Mouse (Mus musculus) yolk sac, embryonic 10.5 days (tissue): ENCODE measurements around the gene Foxa1.

Experiments used
- DNase-seq: peaks from one replicate; pipeline ENCODE4 v3.0.0-alpha.2; 2017; ENCODE audit warnings: low spot score

Gene Foxa1

GRCm38 (mm10) chr12:57546415-57547201, at the start of gene Foxa1:
TSS of gene Foxa1 (minus strand) at chr12:57546916.
- peak; percentile 40 for DNase-seq

- peak; percentile 35 for DNase-seq
Observed at GRCm38 (mm10) chr12:57575931-57576628, 29.4 kb upstream of the Foxa1 start.

- DNase-seq: no peak
Observed at GRCm38 (mm10) chr12:57572415-57572814, 25.7 kb upstream of the Foxa1 start.

GRCm38 (mm10) chr12:57571773-57572172, 25.1 kb upstream of the Foxa1 start:
- no peak for DNase-seq

GRCm38 (mm10) chr12:57563909-57564308, 17.2 kb upstream of the Foxa1 start, which contains the start of gene Ttc6:
TSS of gene Ttc6 (plus strand) at chr12:57564113.
- DNase-seq: no peak

GRCm38 (mm10) chr12:57554091-57554490, 7.4 kb upstream of the Foxa1 start:
- DNase-seq: no peak

- no peak for DNase-seq
Observed at GRCm38 (mm10) chr12:57552286-57552685, 5.6 kb upstream of the Foxa1 start.

- no peak for DNase-seq
Observed at GRCm38 (mm10) chr12:57550881-57551280, 4.2 kb upstream of the Foxa1 start.

GRCm38 (mm10) chr12:57550181-57550808, 3.6 kb upstream of the Foxa1 start:
- DNase-seq: no peak

- no peak for DNase-seq
Observed at GRCm38 (mm10) chr12:57549667-57550160, 3.0 kb upstream of the Foxa1 start.

- no peak for DNase-seq
Observed at GRCm38 (mm10) chr12:57548981-57549666, 2.4 kb upstream of the Foxa1 start.

GRCm38 (mm10) chr12:57548352-57548980, 1.8 kb upstream of the Foxa1 start:
- DNase-seq: no peak

- no peak for DNase-seq
Observed at GRCm38 (mm10) chr12:57547890-57548289, 1.2 kb upstream of the Foxa1 start.

GRCm38 (mm10) chr12:57545371-57546241, 1.1 kb downstream of the Foxa1 start:
- DNase-seq: peak; percentile 61

- peak; percentile 69 for DNase-seq
Observed at GRCm38 (mm10) chr12:57544641-57545370, 1.9 kb downstream of the Foxa1 start.

GRCm38 (mm10) chr12:57543627-57543991, 3.1 kb downstream of the Foxa1 start:
- DNase-seq: no peak

GRCm38 (mm10) chr12:57542746-57543626, 3.7 kb downstream of the Foxa1 start:
- no peak for DNase-seq

- DNase-seq: peak; percentile 8
Observed at GRCm38 (mm10) chr12:57541931-57542745, 4.6 kb downstream of the Foxa1 start.
